Mouse (Mus musculus) adrenal gland (tissue): ENCODE data around the gene Stra6l.

ENCODE experiments used
- intact Hi-C: fragments of 180-260 bp; cut with DNase I; formaldehyde crosslinking; loops from one replicate; pipeline ENCODE4 v1.15.1; 2025

Stra6l gene

GRCm38 (mm10) chr4:45911256-45911655, 62.8 kb downstream of the Stra6l start:
- intact Hi-C loops: no loop called here

- intact Hi-C loops: no loop called here
Measured at GRCm38 (mm10) chr4:45911876-45912275, 63.4 kb downstream of the Stra6l start.

GRCm38 (mm10) chr4:45917091-45917490, 68.6 kb downstream of the Stra6l start:
- intact Hi-C loops: no loop called here

- intact Hi-C loops: no loop called here
Measured at GRCm38 (mm10) chr4:45921663-45922435, 73.4 kb downstream of the Stra6l start.

GRCm38 (mm10) chr4:45924011-45924410, 75.5 kb downstream of the Stra6l start:
- intact Hi-C loops: no loop called here

GRCm38 (mm10) chr4:45928561-45928960, 80.1 kb downstream of the Stra6l start:
- intact Hi-C loops: no loop called here
